Mouse (Mus musculus) midbrain, embryonic 12.5 days (tissue): ENCODE data around the gene Mrpl23. TPM values are rescaled to one million over a fixed set of nuclear protein-coding genes. Genes with fewer than 3 reads are reported as not detected.

Experiments
- ATAC-seq: fragments of 200-750 bp; cut with Nextera tagmentation; 2 replicates; pipeline ENCODE4 v1.8.0; 2017; ENCODE audit warnings: low read depth, moderate TSS enrichment, moderate library complexity; ENCODE audit not compliant: low FRiP score
- H3K27ac ChIP-seq: fragments of 300-500 bp; sonication (generic); replicated peaks from 2 replicates; pipeline ENCODE4 v1.5.1; 2016; ENCODE audit warnings: mild to moderate bottlenecking
- H3K27me3 ChIP-seq: fragments of 300-500 bp; sonication (generic); 2 replicates; pipeline ENCODE4 v1.6.1; 2016; ENCODE audit warnings: mild to moderate bottlenecking
- H3K36me3 ChIP-seq: fragments of 300-500 bp; sonication (generic); 2 replicates; pipeline ENCODE4 v1.6.1; 2016
- H3K4me1 ChIP-seq: fragments of 300-500 bp; sonication (generic); 2 replicates; pipeline ENCODE4 v1.6.1; 2016
- H3K4me2 ChIP-seq: fragments of 300-500 bp; sonication (generic); replicated peaks from 2 replicates; pipeline ENCODE4 v1.6.1; 2016; ENCODE audit warnings: mild to moderate bottlenecking, moderate library complexity
- H3K4me3 ChIP-seq: fragments of 300-500 bp; sonication (generic); 2 replicates; pipeline ENCODE4 v1.5.1; 2016; ENCODE audit warnings: mild to moderate bottlenecking
- H3K9ac ChIP-seq: fragments of 300-500 bp; sonication (generic); replicated peaks from 2 replicates; pipeline ENCODE4 v1.6.1; 2016; ENCODE audit warnings: mild to moderate bottlenecking, moderate library complexity
- H3K9me3 ChIP-seq: fragments of 300-500 bp; sonication (generic); 2 replicates; pipeline ENCODE4 v1.6.1; 2016; ENCODE audit warnings: mild to moderate bottlenecking
- WGBS: fragments of 180-500 bp; shearing (Covaris S2); methylation state at CpG from one replicate; pipeline ENCODE4 v1.1.7; 2016; 5-methylcytosine and 5-hydroxymethylcytosine counted together
- polyA plus RNA-seq: library from polyadenylated mRNA; unstranded; fragments of >200 nt; fragmentation: Nextera tagmentation; extraction: Ambion mirVana; gene quantifications from 2 replicates; pipeline ENCODE4 v1.2.1, GENCODE M21; 2016

Mrpl23 gene
- polyA plus RNA-seq: 10.3 and 15.0 TPM in 2 replicates

- peaks cover 7% of the 10 kb centered on the region; the same call in 1 of the 2 replicates for H3K27me3 ChIP-seq
- peaks cover 18% of the 10 kb centered on the region for H3K4me1 ChIP-seq
- peaks cover 5% of the 10 kb centered on the region for H3K36me3 ChIP-seq
- H3K9ac ChIP-seq: peak within 1 kb of the TSS; percentile 68
- ATAC-seq: peak; percentile 74
- H3K4me3 ChIP-seq: peak within 1 kb of the TSS; percentile 75
- peak within 1 kb of the TSS; percentile 86 for H3K27ac ChIP-seq
- 6% methylated on average over 17 of the region's 17 CpGs for WGBS
- no peaks in the 10 kb centered on the region for H3K9me3 ChIP-seq
- H3K4me2 ChIP-seq: peak within 1 kb of the TSS; percentile 77
These were observed at the start of gene Mrpl23 for GRCm38 (mm10) chr7:142532671-142533058. TSS of gene Mrpl23 (plus strand) at chr7:142532686.

- WGBS: 48% methylated on average over 11 of the region's 11 CpGs
These were observed 49.4 kb upstream of the Mrpl23 start for GRCm38 (mm10) chr7:142483136-142483535.

GRCm38 (mm10) chr7:142484780-142485179 lies 47.7 kb upstream of the Mrpl23 start:
- Histone ChIP-seq H3K9me3 (no peaks in the 10 kb centered on the region), H3K4me3 (no peak overlapping the region), H3K36me3 (no peaks in the 10 kb centered on the region), H3K4me1 (peaks cover 38% of the 10 kb centered on the region), H3K4me2 (no peak overlapping the region), H3K27me3 (0 out of 2 replicates have a peak, but pooled peaks cover 3% of the 10 kb centered on the region), H3K27ac (no peak overlapping the region), H3K9ac (no peak overlapping the region)
- WGBS: 87% methylated on average over 12 of the region's 12 CpGs
- no peak for ATAC-seq

More at GRCm38 (mm10) chr7:142483136-142483535, 49.4 kb upstream of the Mrpl23 start:
- Histone ChIP-seq H3K9ac (no peak overlapping the region), H3K36me3 (no peaks in the 10 kb centered on the region), H3K4me2 (no peak overlapping the region), H3K4me3 (no peak overlapping the region), H3K27ac (peak overlapping the region; percentile 81), H3K4me1 (peaks cover 38% of the 10 kb centered on the region), H3K9me3 (no peaks in the 10 kb centered on the region), H3K27me3 (0 out of 2 replicates have a peak, but pooled peaks cover 3% of the 10 kb centered on the region)
- no peak for ATAC-seq

- H3K4me1 ChIP-seq: peaks cover 29% of the 10 kb centered on the region
- H3K9ac ChIP-seq: no peak overlapping the region
- no peak overlapping the region for H3K4me2 ChIP-seq
- H3K27ac ChIP-seq: peak overlapping the region; percentile 31; the same call in 1 of the 2 replicates
- 77% methylated on average over 8 of the region's 8 CpGs for WGBS
- H3K4me3 ChIP-seq: no peak overlapping the region
- H3K27me3 ChIP-seq: 0 out of 2 replicates have a peak, but pooled peaks cover 3% of the 10 kb centered on the region
- no peaks in the 10 kb centered on the region for H3K9me3 ChIP-seq
- H3K36me3 ChIP-seq: no peaks in the 10 kb centered on the region
- ATAC-seq: no peak
These were observed 45.7 kb upstream of the Mrpl23 start for GRCm38 (mm10) chr7:142486751-142487162.

- Histone ChIP-seq H3K27ac (peak overlapping the region; percentile 31; the same call in 1 of the 2 replicates), H3K27me3 (0 out of 2 replicates have a peak, but pooled peaks cover 3% of the 10 kb centered on the region), H3K9me3 (no peaks in the 10 kb centered on the region), H3K36me3 (no peaks in the 10 kb centered on the region), H3K4me3 (no peak overlapping the region), H3K4me2 (peak overlapping the region; percentile 31), H3K9ac (0 out of 2 replicates have a peak overlapping the region, but pooled peaks have one; percentile 16), H3K4me1 (peaks cover 22% of the 10 kb centered on the region)
- peak; percentile 58 for ATAC-seq
- 19% methylated on average over 9 of the region's 9 CpGs for WGBS
These were observed 45.1 kb upstream of the Mrpl23 start for GRCm38 (mm10) chr7:142487341-142487859.

GRCm38 (mm10) chr7:142488053-142488452 lies 44.4 kb upstream of the Mrpl23 start:
- Histone ChIP-seq H3K9me3 (no peaks in the 10 kb centered on the region), H3K27ac (no peak overlapping the region)

GRCm38 (mm10) chr7:142493535-142493934 lies 39.0 kb upstream of the Mrpl23 start:
- H3K27ac ChIP-seq: no peak overlapping the region
- H3K27me3 ChIP-seq: no peaks in the 10 kb centered on the region
- 88% methylated on average over 8 of the region's 8 CpGs for WGBS
- H3K4me1 ChIP-seq: no peaks in the 10 kb centered on the region
- no peak for ATAC-seq
- no peak overlapping the region for H3K4me3 ChIP-seq
- no peaks in the 10 kb centered on the region for H3K36me3 ChIP-seq
- no peaks in the 10 kb centered on the region for H3K9me3 ChIP-seq
- no peak overlapping the region for H3K9ac ChIP-seq
- H3K4me2 ChIP-seq: no peak overlapping the region

More at GRCm38 (mm10) chr7:142488053-142488452, 44.4 kb upstream of the Mrpl23 start:
- no peak overlapping the region for H3K4me2 ChIP-seq
- H3K27me3 ChIP-seq: 0 out of 2 replicates have a peak, but pooled peaks cover 3% of the 10 kb centered on the region
- H3K4me1 ChIP-seq: peaks cover 16% of the 10 kb centered on the region
- 82% methylated on average over 3 of the region's 3 CpGs for WGBS
- no peak overlapping the region for H3K4me3 ChIP-seq
- no peak overlapping the region for H3K9ac ChIP-seq
- no peak for ATAC-seq
- H3K36me3 ChIP-seq: no peaks in the 10 kb centered on the region

GRCm38 (mm10) chr7:142496158-142496557 lies 36.3 kb upstream of the Mrpl23 start:
- no peaks in the 10 kb centered on the region for H3K36me3 ChIP-seq
- H3K9me3 ChIP-seq: no peaks in the 10 kb centered on the region
- H3K4me2 ChIP-seq: no peak overlapping the region
- H3K9ac ChIP-seq: no peak overlapping the region
- H3K27me3 ChIP-seq: no peaks in the 10 kb centered on the region
- ATAC-seq: no peak
- H3K27ac ChIP-seq: no peak overlapping the region
- no peaks in the 10 kb centered on the region for H3K4me1 ChIP-seq
- WGBS: 79% methylated on average over 3 of the region's 3 CpGs
- no peak overlapping the region for H3K4me3 ChIP-seq

- H3K27ac ChIP-seq: no peak overlapping the region
- no peaks in the 10 kb centered on the region for H3K36me3 ChIP-seq
- no peaks in the 10 kb centered on the region for H3K9me3 ChIP-seq
- H3K4me3 ChIP-seq: no peak overlapping the region
- no peak overlapping the region for H3K4me2 ChIP-seq
- ATAC-seq: no peak
- H3K4me1 ChIP-seq: no peaks in the 10 kb centered on the region
- H3K27me3 ChIP-seq: no peaks in the 10 kb centered on the region
- WGBS: 77% methylated on average over 5 of the region's 5 CpGs
- no peak overlapping the region for H3K9ac ChIP-seq
These were observed 35.7 kb upstream of the Mrpl23 start for GRCm38 (mm10) chr7:142496800-142497199.

- H3K27ac ChIP-seq: no peak overlapping the region
- 90% methylated on average over 2 of the region's 2 CpGs for WGBS
- no peaks in the 10 kb centered on the region for H3K9me3 ChIP-seq
- ATAC-seq: no peak
- H3K4me2 ChIP-seq: no peak overlapping the region
- H3K27me3 ChIP-seq: no peaks in the 10 kb centered on the region
- H3K36me3 ChIP-seq: no peaks in the 10 kb centered on the region
- H3K9ac ChIP-seq: no peak overlapping the region
- H3K4me1 ChIP-seq: no peaks in the 10 kb centered on the region
- no peak overlapping the region for H3K4me3 ChIP-seq
These were observed 34.7 kb upstream of the Mrpl23 start for GRCm38 (mm10) chr7:142497775-142498174.

GRCm38 (mm10) chr7:142498575-142498974 lies 33.9 kb upstream of the Mrpl23 start, which contains the start of gene Tnnt3:
TSS of gene Tnnt3 (plus strand) at chr7:142498836.
- H3K4me3 ChIP-seq: no peak within 1 kb of the TSS
- H3K9ac ChIP-seq: no peak within 1 kb of the TSS
- H3K27ac ChIP-seq: no peak within 1 kb of the TSS
- no peaks in the 10 kb centered on the region for H3K9me3 ChIP-seq
- H3K27me3 ChIP-seq: no peaks in the 10 kb centered on the region
- WGBS: 83% methylated on average over 2 of the region's 2 CpGs
- H3K4me1 ChIP-seq: no peaks in the 10 kb centered on the region
- no peak within 1 kb of the TSS for H3K4me2 ChIP-seq
- ATAC-seq: no peak
- no peaks in the 10 kb centered on the region for H3K36me3 ChIP-seq

GRCm38 (mm10) chr7:142499010-142499721 lies 33.3 kb upstream of the Mrpl23 start:
- H3K4me1 ChIP-seq: no peaks in the 10 kb centered on the region
- H3K36me3 ChIP-seq: no peaks in the 10 kb centered on the region
- ATAC-seq: no peak
- no peak overlapping the region for H3K4me2 ChIP-seq
- H3K27me3 ChIP-seq: no peaks in the 10 kb centered on the region
- no peak overlapping the region for H3K9ac ChIP-seq
- 77% methylated on average over 5 of the region's 5 CpGs for WGBS
- H3K27ac ChIP-seq: no peak overlapping the region
- no peaks in the 10 kb centered on the region for H3K9me3 ChIP-seq
- H3K4me3 ChIP-seq: no peak overlapping the region
